Mouse (Mus musculus): ENCODE measurements at regions not wholly inside any gene's neighbourhood (a gene's known extent, or its start where the extent isn't known, plus 50 kb on each side); places are given as distances from the start of the nearest gene placed in this dataset.

GRCm38 (mm10) chr9:62598056-62598455 lies 61.2 kb upstream of the Coro2b start:
- TF ChIP-seq EP300 (IDR thresholded peaks at IDR 0.05; ENCODE audit: insufficient read depth, low read depth, low read length) (no peak), POLR2A (IDR thresholded peaks at IDR 0.05; ENCODE audit: insufficient read depth, low read length) (no peak), CTCF (IDR thresholded peaks at IDR 0.05; ENCODE audit: low read depth, low read length) (no peak)

All from ES-Bruce4 (cell line).